Mouse (Mus musculus): ENCODE results near the gene Usf3. TPM values are rescaled to one million over a fixed set of nuclear protein-coding genes. Genes with fewer than 3 reads are reported as not detected.

Gene Usf3
- polyA plus RNA-seq (2014; fragmentation: Illumina TruSeq; extraction: RNeasy Lipid Tissue Mini Kit (QIAGEN cat#74804); ENCODE audit: low read depth, low replicate concordance), result 79.6 TPM

DNA sequence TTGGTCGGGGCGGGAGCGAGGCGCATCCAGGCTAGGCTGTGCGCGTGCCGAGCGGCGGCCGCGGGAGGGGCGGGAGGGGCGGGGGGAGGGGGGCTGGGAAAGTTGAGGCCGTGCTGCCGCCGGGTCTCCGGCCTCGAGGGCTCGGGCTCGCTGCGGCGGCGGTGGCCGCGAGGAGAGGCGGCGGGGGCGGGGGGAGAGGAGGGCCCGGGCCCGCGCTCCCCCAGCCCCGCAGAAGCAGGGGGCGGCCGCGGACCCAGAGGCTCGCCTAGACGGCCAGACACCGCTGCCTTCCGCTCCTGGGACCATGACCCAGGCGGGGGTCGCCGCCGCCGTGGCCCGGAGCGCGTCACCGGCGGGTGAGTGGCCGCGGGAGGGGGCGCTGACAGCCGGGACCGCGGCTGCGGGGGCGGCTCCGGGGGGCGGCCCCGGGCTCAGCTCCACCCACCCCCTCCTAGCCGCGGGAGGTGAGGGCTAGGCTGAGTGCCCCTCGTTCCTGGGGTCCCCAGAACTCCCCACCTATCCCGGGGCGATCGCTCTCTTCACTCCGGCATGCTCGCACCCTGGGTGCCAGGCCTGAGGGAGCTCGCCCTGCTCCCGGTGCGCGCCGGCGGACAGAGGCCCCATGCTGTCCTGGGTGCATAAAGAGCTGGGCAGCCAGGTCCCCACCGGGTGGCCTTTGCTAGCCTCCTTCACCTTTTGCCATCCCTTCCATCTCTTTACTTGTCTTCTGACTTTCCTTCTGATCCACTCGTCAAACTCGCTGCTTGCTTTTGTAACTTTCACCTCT, at the start of gene Usf3:
Gene Usf3, plus strand, starts transcription at position 92 of the 787 bp plus-strand sequence.

DNA sequence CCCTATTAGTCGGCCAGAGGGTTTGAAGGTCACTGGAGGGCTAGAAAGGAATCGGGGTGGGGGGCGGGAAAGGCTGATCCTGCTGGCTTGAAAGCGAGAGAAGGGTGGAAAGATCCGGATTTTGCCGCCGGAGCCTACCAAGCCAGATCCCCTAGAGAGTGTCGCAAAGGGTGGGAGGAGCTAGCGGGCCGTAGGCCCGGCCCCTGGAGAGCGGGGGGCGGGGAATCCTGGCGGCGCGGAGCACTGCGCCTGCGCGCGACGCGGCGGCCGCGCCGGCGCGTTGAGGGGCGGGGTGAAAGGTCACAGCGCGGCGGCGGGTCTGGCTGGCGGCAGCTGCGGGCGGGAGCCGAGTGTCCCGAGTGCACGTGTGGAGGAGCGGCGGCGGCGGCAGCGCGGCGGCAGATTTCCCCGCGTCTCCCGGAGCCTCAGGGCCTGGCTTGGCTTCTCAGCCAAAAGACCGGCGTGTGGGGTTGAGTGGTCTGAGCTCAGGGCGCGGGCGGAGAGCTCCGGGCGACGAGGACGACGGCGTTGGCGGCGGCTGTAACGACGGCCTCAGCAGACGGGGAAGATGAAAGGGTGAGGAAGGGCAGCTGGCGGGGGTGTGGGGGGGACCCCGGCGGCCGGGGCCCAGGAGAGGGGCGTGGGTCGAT, 33.4 kb upstream of the Usf3 start, which contains the start of the genes Atp6v1a and Naa50:
Gene Atp6v1a, minus strand, starts transcription at position 170 of the 650 bp plus-strand sequence.
Gene Naa50, plus strand, starts transcription at position 295 of the 650 bp plus-strand sequence.

Other genes with a start within 250 kb of the Usf3 start
- gene Qtrt2, start 246.4 kb upstream of the Usf3 start, polyA plus RNA-seq (2014; fragmentation: Illumina TruSeq; extraction: RNeasy Lipid Tissue Mini Kit (QIAGEN cat#74804); ENCODE audit: low read depth, low replicate concordance), result 17.6 TPM
- gene Zdhhc23, start 193.5 kb upstream of the Usf3 start, polyA plus RNA-seq (2014; fragmentation: Illumina TruSeq; extraction: RNeasy Lipid Tissue Mini Kit (QIAGEN cat#74804); ENCODE audit: low read depth, low replicate concordance), result 11.6 TPM
- gene Gramd1c, start 109.9 kb upstream of the Usf3 start, polyA plus RNA-seq (2014; fragmentation: Illumina TruSeq; extraction: RNeasy Lipid Tissue Mini Kit (QIAGEN cat#74804); ENCODE audit: low read depth, low replicate concordance), result 18.8 TPM
- 99.0 TPM for gene Atp6v1a, start 33.5 kb upstream of the Usf3 start, polyA plus RNA-seq (2014; fragmentation: Illumina TruSeq; extraction: RNeasy Lipid Tissue Mini Kit (QIAGEN cat#74804); ENCODE audit: low read depth, low replicate concordance)
- 255 TPM for gene Naa50, start 33.4 kb upstream of the Usf3 start, polyA plus RNA-seq (2014; fragmentation: Illumina TruSeq; extraction: RNeasy Lipid Tissue Mini Kit (QIAGEN cat#74804); ENCODE audit: low read depth, low replicate concordance)
- 13.2 TPM for gene Sidt1, start 159.9 kb downstream of the Usf3 start, polyA plus RNA-seq (2014; fragmentation: Illumina TruSeq; extraction: RNeasy Lipid Tissue Mini Kit (QIAGEN cat#74804); ENCODE audit: low read depth, low replicate concordance)
- gene Spice1, start 173.9 kb downstream of the Usf3 start, polyA plus RNA-seq (2014; fragmentation: Illumina TruSeq; extraction: RNeasy Lipid Tissue Mini Kit (QIAGEN cat#74804); ENCODE audit: low read depth, low replicate concordance), result 33.8 TPM
- gene Cfap44, start 221.6 kb downstream of the Usf3 start, polyA plus RNA-seq (2014; fragmentation: Illumina TruSeq; extraction: RNeasy Lipid Tissue Mini Kit (QIAGEN cat#74804); ENCODE audit: low read depth, low replicate concordance), result 0.82 TPM

All from sigmoid colon, adult 10 weeks (tissue).